Mouse (Mus musculus): ENCODE data around the gene Ifngr2. TPM values are rescaled to one million over a fixed set of nuclear protein-coding genes. Genes with fewer than 3 reads are reported as not detected.

The Ifngr2 gene
- polyA plus RNA-seq (2011; ENCODE audit: insufficient read depth, insufficient read length, low read depth, missing spikeins): 5.0 and 8.9 TPM in 2 replicates

GRCm38 (mm10) chr16:91546836-91547741 lies at the start of gene Ifngr2:
Ifngr2 (plus strand) TSS chr16:91547072.
- peak within 1 kb of the TSS; percentile 64 for H3K4me3 ChIP-seq (ENCODE audit: low read depth, low read length)
- H3K9me3 ChIP-seq (replicated peaks; ENCODE audit: control insufficient read depth, insufficient read depth, low read length, poor library complexity, severe bottlenecking): no peaks in the 10 kb centered on the region
- H3K4me1 ChIP-seq (ENCODE audit: control insufficient read depth, insufficient read depth, low read length): no peaks in the 10 kb centered on the region
- peak within 1 kb of the TSS; percentile 85 for H3K9ac ChIP-seq (ENCODE audit: low read depth, poor library complexity, severe bottlenecking)
- H3K27me3 ChIP-seq (ENCODE audit: control insufficient read depth, insufficient read depth, low read length, poor library complexity, severe bottlenecking): no peaks in the 10 kb centered on the region
- H3K27ac ChIP-seq (ENCODE audit: insufficient read depth, low read length): no peak within 1 kb of the TSS
- no peak for TF ChIP-seq EP300 (IDR thresholded peaks at IDR 0.05; ENCODE audit: insufficient read depth, low read depth, low read length)
- no peak for TF ChIP-seq CTCF (IDR thresholded peaks at IDR 0.05; ENCODE audit: low read depth, low read length)
- TF ChIP-seq POLR2A (IDR thresholded peaks at IDR 0.05; ENCODE audit: insufficient read depth, low read length): no peak
- no peaks in the 10 kb centered on the region for H3K36me3 ChIP-seq (ENCODE audit: control insufficient read depth, insufficient read depth, low read length, poor library complexity, severe bottlenecking)

GRCm38 (mm10) chr16:91498041-91498440 lies 48.8 kb upstream of the Ifngr2 start:
- Histone ChIP-seq H3K4me1 (ENCODE audit: control insufficient read depth, insufficient read depth, low read length) (no peaks in the 10 kb centered on the region), H3K9me3 (replicated peaks; ENCODE audit: control insufficient read depth, insufficient read depth, low read length, poor library complexity, severe bottlenecking) (no peaks in the 10 kb centered on the region), H3K36me3 (ENCODE audit: control insufficient read depth, insufficient read depth, low read length, poor library complexity, severe bottlenecking) (no peaks in the 10 kb centered on the region), H3K9ac (ENCODE audit: low read depth, poor library complexity, severe bottlenecking) (no peak overlapping the region), H3K27me3 (ENCODE audit: control insufficient read depth, insufficient read depth, low read length, poor library complexity, severe bottlenecking) (no peaks in the 10 kb centered on the region), H3K27ac (ENCODE audit: insufficient read depth, low read length) (no peak overlapping the region), H3K4me3 (ENCODE audit: low read depth, low read length) (no peak overlapping the region)
- no peak for TF ChIP-seq CTCF (IDR thresholded peaks at IDR 0.05; ENCODE audit: low read depth, low read length)
- TF ChIP-seq POLR2A (IDR thresholded peaks at IDR 0.05; ENCODE audit: insufficient read depth, low read length): no peak
- no peak for TF ChIP-seq EP300 (IDR thresholded peaks at IDR 0.05; ENCODE audit: insufficient read depth, low read depth, low read length)

GRCm38 (mm10) chr16:91504701-91505100 lies 42.2 kb upstream of the Ifngr2 start:
- no peaks in the 10 kb centered on the region for H3K9me3 ChIP-seq (replicated peaks; ENCODE audit: control insufficient read depth, insufficient read depth, low read length, poor library complexity, severe bottlenecking)
- peaks cover 9% of the 10 kb centered on the region; the same call in 1 of the 2 replicates for H3K36me3 ChIP-seq (ENCODE audit: control insufficient read depth, insufficient read depth, low read length, poor library complexity, severe bottlenecking)
- TF ChIP-seq POLR2A (IDR thresholded peaks at IDR 0.05; ENCODE audit: insufficient read depth, low read length) (no peak), EP300 (IDR thresholded peaks at IDR 0.05; ENCODE audit: insufficient read depth, low read depth, low read length) (no peak), CTCF (IDR thresholded peaks at IDR 0.05; ENCODE audit: low read depth, low read length) (no peak)
- no peaks in the 10 kb centered on the region for H3K4me1 ChIP-seq (ENCODE audit: control insufficient read depth, insufficient read depth, low read length)
- no peaks in the 10 kb centered on the region for H3K27me3 ChIP-seq (ENCODE audit: control insufficient read depth, insufficient read depth, low read length, poor library complexity, severe bottlenecking)
- no peak overlapping the region for H3K27ac ChIP-seq (ENCODE audit: insufficient read depth, low read length)
- no peak overlapping the region for H3K9ac ChIP-seq (ENCODE audit: low read depth, poor library complexity, severe bottlenecking)
- no peak overlapping the region for H3K4me3 ChIP-seq (ENCODE audit: low read depth, low read length)

GRCm38 (mm10) chr16:91505116-91505601 lies 41.7 kb upstream of the Ifngr2 start:
- no peaks in the 10 kb centered on the region for H3K9me3 ChIP-seq (replicated peaks; ENCODE audit: control insufficient read depth, insufficient read depth, low read length, poor library complexity, severe bottlenecking)

GRCm38 (mm10) chr16:91506396-91506795 lies 40.5 kb upstream of the Ifngr2 start:
- peaks cover 9% of the 10 kb centered on the region; the same call in 1 of the 2 replicates for H3K36me3 ChIP-seq (ENCODE audit: control insufficient read depth, insufficient read depth, low read length, poor library complexity, severe bottlenecking)
- H3K4me3 ChIP-seq (ENCODE audit: low read depth, low read length): no peak overlapping the region

More at GRCm38 (mm10) chr16:91505116-91505601, 41.7 kb upstream of the Ifngr2 start:
- no peak for TF ChIP-seq POLR2A (IDR thresholded peaks at IDR 0.05; ENCODE audit: insufficient read depth, low read length)
- TF ChIP-seq EP300 (IDR thresholded peaks at IDR 0.05; ENCODE audit: insufficient read depth, low read depth, low read length): no peak
- no peak for TF ChIP-seq CTCF (IDR thresholded peaks at IDR 0.05; ENCODE audit: low read depth, low read length)
- Histone ChIP-seq H3K4me1 (ENCODE audit: control insufficient read depth, insufficient read depth, low read length) (no peaks in the 10 kb centered on the region), H3K4me3 (ENCODE audit: low read depth, low read length) (no peak overlapping the region), H3K27me3 (ENCODE audit: control insufficient read depth, insufficient read depth, low read length, poor library complexity, severe bottlenecking) (no peaks in the 10 kb centered on the region), H3K36me3 (ENCODE audit: control insufficient read depth, insufficient read depth, low read length, poor library complexity, severe bottlenecking) (peaks cover 9% of the 10 kb centered on the region; the same call in 1 of the 2 replicates), H3K27ac (ENCODE audit: insufficient read depth, low read length) (no peak overlapping the region), H3K9ac (ENCODE audit: low read depth, poor library complexity, severe bottlenecking) (no peak overlapping the region)

More at GRCm38 (mm10) chr16:91506396-91506795, 40.5 kb upstream of the Ifngr2 start:
- no peak overlapping the region for H3K27ac ChIP-seq (ENCODE audit: insufficient read depth, low read length)
- H3K4me1 ChIP-seq (ENCODE audit: control insufficient read depth, insufficient read depth, low read length): no peaks in the 10 kb centered on the region
- TF ChIP-seq POLR2A (IDR thresholded peaks at IDR 0.05; ENCODE audit: insufficient read depth, low read length): no peak
- no peak for TF ChIP-seq CTCF (IDR thresholded peaks at IDR 0.05; ENCODE audit: low read depth, low read length)
- no peak for TF ChIP-seq EP300 (IDR thresholded peaks at IDR 0.05; ENCODE audit: insufficient read depth, low read depth, low read length)
- no peaks in the 10 kb centered on the region for H3K27me3 ChIP-seq (ENCODE audit: control insufficient read depth, insufficient read depth, low read length, poor library complexity, severe bottlenecking)
- no peak overlapping the region for H3K9ac ChIP-seq (ENCODE audit: low read depth, poor library complexity, severe bottlenecking)
- no peaks in the 10 kb centered on the region for H3K9me3 ChIP-seq (replicated peaks; ENCODE audit: control insufficient read depth, insufficient read depth, low read length, poor library complexity, severe bottlenecking)
